Mouse (Mus musculus): ENCODE data around the gene Ltb.

GRCm38 (mm10) chr17:35233114-35233980, 39.1 kb downstream of the Ltb start, which contains the start of gene Atp6v1g2:
- TF ChIP-seq CTCF (IDR thresholded peaks at IDR 0.05; ENCODE audit: borderline replicate concordance, insufficient read depth, low read length) (no peak), POLR2A (IDR thresholded peaks at IDR 0.05; ENCODE audit: low read depth, low read length) (no peak)

All from embryonic fibroblast, embryonic 13.5 days (primary cell).